Mouse (Mus musculus): Measurements from ENCODE around the gene Gm6020. TPM values are rescaled to one million over a fixed set of nuclear protein-coding genes. Genes with fewer than 3 reads are reported as not detected.

The Gm6020 gene
- polyA plus RNA-seq, 1 experiment from 2014 or later = not detected

GRCm38 (mm10) chr19:61223706-61224328, 40.1 kb downstream of the Gm6020 start:
- no peaks in the 10 kb centered on the region for H3K27me3 ChIP-seq (replicated peaks)
- 91% methylated on average over 6 of the region's 6 CpGs for WGBS
- H3K9me3 ChIP-seq (replicated peaks) = peaks cover 11% of the 10 kb centered on the region
- H3K4me1 ChIP-seq (replicated peaks) = no peaks in the 10 kb centered on the region
- H3K9ac ChIP-seq = no peak overlapping the region
- H3K36me3 ChIP-seq = 0 out of 2 replicates have a peak, but pooled peaks cover 8% of the 10 kb centered on the region
- H3K4me2 ChIP-seq = no peak overlapping the region
- no peak for ATAC-seq (ENCODE audit: insufficient number of reproducible peaks, low FRiP score)
- H3K4me3 ChIP-seq = no peak overlapping the region
- no peak overlapping the region for H3K27ac ChIP-seq (ENCODE audit: poor library complexity, severe bottlenecking)

- 36% methylated on average over 49 of the region's 53 CpGs for WGBS
Measured at GRCm38 (mm10) chr19:61224678-61225525, 41.2 kb downstream of the Gm6020 start.

GRCm38 (mm10) chr19:61225526-61226400, 42.1 kb downstream of the Gm6020 start:
- Histone ChIP-seq H3K27ac (ENCODE audit: poor library complexity, severe bottlenecking) (peak overlapping the region; percentile 78; the same call in 1 of the 2 replicates), H3K36me3 (0 out of 2 replicates have a peak, but pooled peaks cover 8% of the 10 kb centered on the region), H3K9ac (no peak overlapping the region), H3K4me1 (replicated peaks) (no peaks in the 10 kb centered on the region), H3K9me3 (replicated peaks) (peaks cover 11% of the 10 kb centered on the region), H3K4me3 (peak overlapping the region; percentile 60), H3K27me3 (replicated peaks) (no peaks in the 10 kb centered on the region), H3K4me2 (peak overlapping the region; percentile 71)
- peak; percentile 53 for ATAC-seq (ENCODE audit: insufficient number of reproducible peaks, low FRiP score)
- WGBS = 8% methylated on average over 65 of the region's 70 CpGs

More at GRCm38 (mm10) chr19:61224678-61225525, 41.2 kb downstream of the Gm6020 start:
- no peak overlapping the region for H3K27ac ChIP-seq (ENCODE audit: poor library complexity, severe bottlenecking)
- H3K9me3 ChIP-seq (replicated peaks) = peaks cover 11% of the 10 kb centered on the region
- H3K4me1 ChIP-seq (replicated peaks) = no peaks in the 10 kb centered on the region
- no peaks in the 10 kb centered on the region for H3K27me3 ChIP-seq (replicated peaks)
- no peak overlapping the region for H3K9ac ChIP-seq
- 0 out of 2 replicates have a peak, but pooled peaks cover 8% of the 10 kb centered on the region for H3K36me3 ChIP-seq
- peak overlapping the region; percentile 60 for H3K4me3 ChIP-seq
- H3K4me2 ChIP-seq = peak overlapping the region; percentile 71
- peak; percentile 10 for ATAC-seq (ENCODE audit: insufficient number of reproducible peaks, low FRiP score)

GRCm38 (mm10) chr19:61226401-61226927, 42.8 kb downstream of the Gm6020 start:
- Histone ChIP-seq H3K4me3 (peak overlapping the region; percentile 60), H3K4me2 (peak overlapping the region; percentile 71), H3K4me1 (replicated peaks) (no peaks in the 10 kb centered on the region), H3K27me3 (replicated peaks) (no peaks in the 10 kb centered on the region), H3K9me3 (replicated peaks) (peaks cover 11% of the 10 kb centered on the region), H3K36me3 (0 out of 2 replicates have a peak, but pooled peaks cover 8% of the 10 kb centered on the region), H3K9ac (peak overlapping the region; percentile 42; the same call in 1 of the 2 replicates), H3K27ac (ENCODE audit: poor library complexity, severe bottlenecking) (peak overlapping the region; percentile 78)
- WGBS = 4% methylated on average over 70 of the region's 71 CpGs
- ATAC-seq (ENCODE audit: insufficient number of reproducible peaks, low FRiP score) = peak; percentile 49

- H3K9me3 ChIP-seq (replicated peaks) = peaks cover 11% of the 10 kb centered on the region
- H3K4me3 ChIP-seq = peak overlapping the region; percentile 60
- H3K4me2 ChIP-seq = peak overlapping the region; percentile 71
- H3K36me3 ChIP-seq = 0 out of 2 replicates have a peak, but pooled peaks cover 8% of the 10 kb centered on the region
- 2% methylated on average over 70 of the region's 71 CpGs for WGBS
- H3K27ac ChIP-seq (ENCODE audit: poor library complexity, severe bottlenecking) = peak overlapping the region; percentile 78
- H3K27me3 ChIP-seq (replicated peaks) = no peaks in the 10 kb centered on the region
- peak overlapping the region; percentile 45 for H3K9ac ChIP-seq
- peak; percentile 87 for ATAC-seq (ENCODE audit: insufficient number of reproducible peaks, low FRiP score)
- no peaks in the 10 kb centered on the region for H3K4me1 ChIP-seq (replicated peaks)
Measured at GRCm38 (mm10) chr19:61226928-61227854, 43.5 kb downstream of the Gm6020 start.

- WGBS = 49% methylated on average over 36 of the region's 36 CpGs
- H3K4me3 ChIP-seq = peak within 1 kb of the TSS; percentile 60
- H3K36me3 ChIP-seq = 0 out of 2 replicates have a peak, but pooled peaks cover 8% of the 10 kb centered on the region
- H3K4me2 ChIP-seq = peak within 1 kb of the TSS; percentile 71
- H3K27ac ChIP-seq (ENCODE audit: poor library complexity, severe bottlenecking) = peak within 1 kb of the TSS; percentile 78
- peaks cover 11% of the 10 kb centered on the region for H3K9me3 ChIP-seq (replicated peaks)
- peak within 1 kb of the TSS; percentile 45 for H3K9ac ChIP-seq
- ATAC-seq (ENCODE audit: insufficient number of reproducible peaks, low FRiP score) = no peak
- H3K4me1 ChIP-seq (replicated peaks) = no peaks in the 10 kb centered on the region
- H3K27me3 ChIP-seq (replicated peaks) = no peaks in the 10 kb centered on the region
Measured at GRCm38 (mm10) chr19:61227941-61228701, 44.4 kb downstream of the Gm6020 start, which contains the start of gene Csf2ra. TSS of gene Csf2ra (minus strand) at chr19:61228429.

Other genes with a start within 250 kb of the Gm6020 start
- 29.7 and 31.0 TPM in 2 replicates for gene Zfp950, start 43.0 kb upstream of the Gm6020 start, polyA plus RNA-seq (2016; fragmentation: Nextera tagmentation; extraction: Ambion mirVana)
- gene Gm7102, start 7.6 kb upstream of the Gm6020 start, polyA plus RNA-seq (2016; fragmentation: Nextera tagmentation; extraction: Ambion mirVana) = 0.11 and 0.21 TPM in 2 replicates
- gene Csf2ra, start 44.5 kb downstream of the Gm6020 start, polyA plus RNA-seq (2016; fragmentation: Nextera tagmentation; extraction: Ambion mirVana) = 35.7 and 39.5 TPM in 2 replicates
- gene Gm21060, start 113.2 kb downstream of the Gm6020 start, polyA plus RNA-seq (2016; fragmentation: Nextera tagmentation; extraction: Ambion mirVana) = not detected in 2 replicates